Mouse (Mus musculus): ENCODE data around the gene Mrpl14.
A peak's percentile ranks its signal among the peaks of the same experiment; 100 is the strongest.

Gene Mrpl14

DNA sequence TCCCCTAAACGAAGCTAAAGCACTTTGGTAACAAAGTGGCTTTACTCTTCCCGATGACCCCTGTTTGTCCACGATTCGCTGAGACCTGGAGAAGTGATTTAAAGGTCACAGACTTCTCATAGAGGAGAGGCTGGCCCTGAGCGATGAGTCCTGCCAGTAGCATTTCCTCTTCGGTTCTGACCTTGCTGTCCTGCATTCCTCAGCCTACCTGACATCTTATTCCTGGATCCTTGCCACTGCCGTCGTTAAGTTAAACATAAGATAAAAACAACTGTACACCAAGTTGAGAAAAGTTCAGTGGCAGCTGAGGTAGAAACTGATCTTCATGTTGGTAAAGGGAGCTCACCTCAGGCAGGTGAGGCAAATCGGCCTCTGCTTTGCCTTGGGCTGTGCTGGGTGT is 3.0 kb downstream of the Mrpl14 start:
- DNase-seq (ENCODE audit: low spot score), result no peak

DNA sequence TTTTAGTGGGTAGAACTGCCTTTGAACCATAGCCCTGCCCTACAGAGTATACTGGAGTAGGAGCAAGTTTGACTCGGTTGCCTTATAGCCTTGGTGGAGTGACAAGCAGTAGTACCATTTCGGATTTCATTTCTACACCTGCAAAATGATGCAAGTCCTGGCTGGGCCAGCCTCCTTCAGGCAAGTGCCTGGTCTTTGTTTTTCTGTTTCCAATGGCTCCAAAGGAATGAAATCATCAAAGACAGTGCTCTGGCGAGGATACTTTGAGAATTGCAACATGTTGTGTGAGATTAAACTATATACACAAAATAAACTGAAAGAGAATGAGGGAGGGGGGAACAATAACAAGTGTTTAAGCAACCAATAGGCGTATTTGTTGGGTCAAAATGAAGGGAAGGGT is 3.9 kb downstream of the Mrpl14 start:
- no peak for DNase-seq (ENCODE audit: low spot score)

GRCm38 (mm10) chr17:45692159-45692558 is 6.0 kb downstream of the Mrpl14 start:
- DNase-seq (ENCODE audit: low spot score), result no peak

DNA sequence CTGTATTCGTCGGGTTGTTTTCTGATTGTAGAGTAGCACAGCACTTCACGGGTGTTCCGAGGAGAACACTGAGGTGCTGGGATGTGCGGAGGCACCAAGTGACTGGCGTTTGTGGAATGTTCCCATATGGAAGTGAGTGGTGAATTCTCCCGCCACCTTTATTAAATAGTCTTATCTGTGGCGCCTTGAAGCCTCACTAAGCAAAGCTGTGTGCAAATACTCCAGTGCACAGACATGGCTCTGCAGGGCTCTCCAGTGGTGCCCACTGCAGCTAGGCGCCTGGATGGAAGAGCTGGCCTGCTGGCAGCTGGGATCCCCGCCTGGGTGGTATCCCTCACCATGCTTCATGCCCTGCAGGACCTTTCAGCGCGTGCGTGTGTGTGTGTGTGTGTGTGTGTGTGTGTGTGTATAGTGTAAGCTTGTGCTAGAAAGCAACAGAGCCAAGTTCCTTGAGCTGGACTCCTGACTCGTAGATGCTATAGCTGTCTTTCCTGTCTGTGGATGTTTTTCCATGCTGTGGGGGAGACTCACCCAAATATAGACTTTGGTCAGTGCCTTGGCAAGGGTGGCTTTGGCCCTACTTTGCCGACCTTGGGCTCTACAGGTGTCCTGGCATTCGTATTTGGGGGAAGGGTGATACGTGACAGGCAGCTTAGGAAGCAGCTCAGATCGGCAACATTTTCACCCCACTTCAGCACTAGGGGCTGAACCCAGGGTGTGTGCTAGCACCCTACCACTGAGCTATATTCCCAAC is 7.9 kb downstream of the Mrpl14 start:
- DNase-seq (ENCODE audit: low spot score), result no peak

DNA sequence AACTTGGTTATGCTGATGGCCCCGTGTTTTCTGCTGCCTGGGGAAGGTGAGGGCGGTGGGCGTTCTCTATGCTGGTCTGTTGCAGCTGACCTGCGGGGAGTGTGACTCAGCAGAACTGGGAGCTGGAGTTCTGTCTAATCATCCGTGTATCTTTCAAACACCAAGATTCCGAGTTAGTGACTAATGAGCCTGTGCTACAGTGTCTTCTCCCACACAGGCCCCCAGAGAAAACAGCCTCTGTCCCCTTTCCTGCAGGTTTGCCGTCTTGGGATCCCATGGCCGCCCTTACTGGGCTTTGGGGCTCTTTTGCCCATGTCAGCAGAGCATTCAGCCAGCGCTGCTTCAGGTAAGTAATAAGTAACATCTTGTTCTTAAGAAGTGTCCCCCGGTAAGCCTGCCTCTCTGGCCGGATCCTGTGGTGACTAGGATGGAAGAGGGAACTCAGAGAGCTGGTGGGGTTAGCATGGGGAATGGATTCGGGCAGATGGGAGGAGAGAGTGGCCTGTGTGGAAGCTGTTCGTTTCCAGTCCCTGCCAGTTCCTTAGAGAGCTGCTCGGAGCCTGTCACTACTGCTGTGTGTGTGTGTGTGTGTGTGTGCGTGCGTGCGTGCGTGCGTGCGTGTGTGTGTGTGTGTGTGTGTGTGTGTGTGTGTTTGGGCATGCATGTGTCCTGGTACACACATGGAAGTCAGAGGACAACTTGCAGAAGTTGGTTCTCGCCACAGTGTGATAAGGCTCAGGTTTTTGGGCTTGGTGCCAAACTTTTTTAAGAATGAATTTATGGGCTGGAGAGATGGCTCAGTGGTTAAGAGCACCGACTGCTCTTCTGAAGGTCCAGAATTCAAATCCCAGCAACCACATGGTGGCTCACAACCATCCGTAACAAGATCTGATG is 9.4 kb downstream of the Mrpl14 start:
- no peak for DNase-seq (ENCODE audit: low spot score)

- DNase-seq (ENCODE audit: low spot score), result no peak
These were observed 10.9 kb downstream of the Mrpl14 start for GRCm38 (mm10) chr17:45696981-45697380.

- DNase-seq (ENCODE audit: low spot score), result no peak
These were observed 12.2 kb downstream of the Mrpl14 start for GRCm38 (mm10) chr17:45698368-45698767.

DNA sequence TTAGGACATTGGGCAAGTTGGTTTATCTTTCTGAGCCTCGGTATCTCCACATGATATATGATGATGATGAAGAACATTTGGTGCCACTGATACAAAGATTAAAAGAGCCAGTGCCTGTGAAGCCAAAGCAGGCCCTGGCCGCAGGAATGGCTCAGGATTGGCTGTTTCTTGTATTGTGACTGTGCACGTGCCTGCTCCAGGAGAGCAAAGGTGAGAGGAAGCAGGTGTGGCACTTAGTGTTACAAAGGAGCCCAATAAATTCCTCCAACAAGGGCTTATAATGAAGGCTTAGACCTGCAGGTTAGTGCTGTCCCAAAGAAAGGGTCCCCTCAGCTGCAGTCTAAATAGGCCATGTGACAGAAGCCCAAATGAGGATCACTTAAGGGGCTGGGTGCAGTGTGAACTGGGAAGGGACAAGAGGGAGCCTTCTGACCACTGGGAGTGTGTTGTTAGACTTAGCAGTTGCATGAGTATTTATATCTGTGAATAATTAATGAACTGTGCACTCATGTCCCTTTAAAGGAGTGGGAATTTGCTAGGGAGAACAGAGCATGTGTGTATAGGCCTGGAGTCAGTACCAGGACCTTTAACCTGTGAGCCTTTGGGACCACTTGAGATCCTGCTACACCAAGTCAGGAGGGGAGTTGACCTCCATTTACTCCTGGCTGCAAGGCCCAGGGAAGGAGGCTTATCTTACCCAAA is 13.1 kb downstream of the Mrpl14 start:
- no peak for DNase-seq (ENCODE audit: low spot score)

DNA sequence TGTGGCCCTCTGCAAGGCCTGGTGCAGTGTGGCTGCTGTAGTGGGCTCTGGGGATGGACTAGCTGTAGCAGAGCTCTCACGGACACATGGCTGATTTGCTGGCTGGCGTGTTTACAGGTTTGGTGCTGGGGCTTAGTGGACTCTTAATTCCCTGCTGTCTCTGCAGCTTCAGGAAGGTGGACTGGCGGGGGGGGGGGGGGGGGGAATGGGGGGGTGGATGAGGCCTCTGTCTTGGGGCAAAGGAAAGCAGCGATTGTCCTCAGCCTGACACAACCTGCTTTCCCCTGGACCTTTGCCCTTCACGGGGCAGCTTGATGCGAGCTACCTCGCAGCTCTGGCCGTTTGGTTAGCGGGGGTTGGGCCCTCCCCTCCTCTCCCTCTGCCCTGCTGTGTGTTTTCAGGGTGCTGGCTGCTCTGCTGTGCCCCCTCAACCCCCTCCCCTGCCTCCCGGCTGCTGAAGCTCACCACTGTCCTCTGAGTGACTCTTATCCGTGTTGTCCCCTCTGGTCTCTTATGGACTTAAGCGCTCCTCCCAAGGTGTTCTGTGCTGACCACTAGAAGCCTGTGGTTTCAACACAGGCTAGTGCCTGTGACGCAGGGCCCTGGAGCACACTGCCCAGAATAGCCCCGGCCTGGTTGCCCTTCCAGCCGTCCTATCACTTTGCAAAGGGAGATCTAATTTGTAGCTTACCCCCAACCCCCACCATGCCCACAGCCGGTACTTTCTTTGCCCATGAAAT is 14.5 kb downstream of the Mrpl14 start:
- no peak for DNase-seq (ENCODE audit: low spot score)

GRCm38 (mm10) chr17:45701236-45701591 is 15.1 kb downstream of the Mrpl14 start:
- no peak for DNase-seq (ENCODE audit: low spot score)

DNA sequence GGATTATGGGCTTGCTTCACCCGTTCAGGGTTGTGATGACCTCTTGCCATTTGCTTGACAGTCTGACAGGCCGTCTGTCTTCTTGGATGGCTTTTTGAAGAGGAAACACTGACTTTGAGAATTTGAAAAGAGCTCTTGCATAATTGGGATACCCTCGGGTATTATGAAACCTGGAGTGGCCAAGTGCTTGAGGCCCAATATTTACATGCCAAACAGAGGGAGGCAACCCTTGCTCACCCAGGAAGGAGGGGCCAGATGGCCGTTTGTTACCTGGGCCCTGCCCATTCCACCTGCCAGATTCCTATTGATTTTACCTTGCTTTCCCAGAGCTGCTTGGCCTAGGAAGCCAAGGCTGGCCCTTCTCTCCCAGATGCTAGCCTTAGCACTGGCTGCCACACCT is 16.1 kb downstream of the Mrpl14 start:
- no peak for DNase-seq (ENCODE audit: low spot score)

DNA sequence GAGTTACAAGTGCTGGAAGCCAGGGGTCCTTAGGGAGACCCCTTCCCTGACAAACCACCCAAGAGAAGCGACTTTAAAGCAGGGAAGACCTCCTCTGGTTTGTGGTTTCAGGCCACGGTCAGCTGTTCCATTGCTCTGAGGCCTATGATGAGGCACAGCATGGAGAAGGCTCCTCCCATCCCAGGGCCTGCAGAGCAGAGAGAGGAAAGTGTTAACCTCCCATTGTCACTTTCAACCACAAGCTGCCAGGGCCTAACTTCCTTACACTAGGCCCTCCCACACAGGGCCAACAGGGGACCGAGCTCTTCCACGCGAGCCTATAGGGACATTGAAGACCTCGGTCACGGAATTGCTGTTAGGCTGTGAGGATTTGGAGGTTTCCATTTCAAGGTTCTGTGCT is 17.1 kb downstream of the Mrpl14 start:
- no peak for DNase-seq (ENCODE audit: low spot score)

- no peak for DNase-seq (ENCODE audit: low spot score)
These were observed 20.7 kb downstream of the Mrpl14 start for GRCm38 (mm10) chr17:45706796-45707195.

- DNase-seq (ENCODE audit: low spot score), result no peak
These were observed 21.3 kb downstream of the Mrpl14 start for GRCm38 (mm10) chr17:45707376-45707775.

DNA sequence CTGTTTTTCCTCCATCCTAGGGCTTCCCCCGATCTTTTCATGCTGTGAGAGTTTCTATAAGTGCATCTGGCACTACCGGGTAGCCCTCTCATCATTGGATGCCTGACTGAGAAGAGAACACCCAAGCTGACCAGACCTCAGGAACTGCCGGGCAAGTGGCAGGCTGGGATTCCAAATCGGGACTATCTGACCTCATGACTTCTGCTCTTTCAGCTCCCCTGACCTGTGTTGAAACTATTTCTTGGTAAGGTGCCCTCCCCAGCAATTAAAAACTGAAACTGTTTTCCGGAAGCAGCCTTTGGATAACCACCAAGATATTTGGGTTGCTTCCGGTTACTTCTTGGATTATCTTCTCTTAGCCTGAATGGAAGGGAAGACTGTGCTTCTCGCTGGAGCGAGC is 22.1 kb downstream of the Mrpl14 start:
- DNase-seq (ENCODE audit: low spot score), result no peak

DNA sequence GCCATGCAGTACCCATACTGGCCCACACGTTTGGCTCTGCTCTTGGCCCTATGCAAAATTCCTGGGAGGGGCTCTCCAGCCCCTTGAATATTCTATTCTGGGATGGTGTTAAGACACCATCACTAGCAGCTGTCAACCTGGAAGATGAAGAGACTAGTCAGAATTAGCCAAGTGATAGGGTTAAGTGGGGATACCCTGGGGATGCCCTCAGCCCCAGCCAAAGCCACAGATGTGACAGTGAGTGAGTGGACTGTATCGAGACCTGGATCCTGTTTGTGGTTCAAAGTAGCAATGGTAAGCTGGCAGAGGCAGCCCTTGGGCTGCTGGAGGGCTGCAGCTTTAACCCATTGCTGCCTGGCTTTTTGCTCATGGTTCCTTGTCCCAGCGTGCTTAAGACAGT is 23.7 kb downstream of the Mrpl14 start:
- DNase-seq (ENCODE audit: low spot score), result no peak

- DNase-seq (ENCODE audit: low spot score), result no peak
These were observed 24.3 kb downstream of the Mrpl14 start for GRCm38 (mm10) chr17:45710407-45710806.

GRCm38 (mm10) chr17:45711525-45711924 is 25.4 kb downstream of the Mrpl14 start:
- DNase-seq (ENCODE audit: low spot score), result no peak

- peak; percentile 67 for DNase-seq (ENCODE audit: low spot score)
These were observed 32.2 kb downstream of the Mrpl14 start for GRCm38 (mm10) chr17:45718323-45718722.

DNA sequence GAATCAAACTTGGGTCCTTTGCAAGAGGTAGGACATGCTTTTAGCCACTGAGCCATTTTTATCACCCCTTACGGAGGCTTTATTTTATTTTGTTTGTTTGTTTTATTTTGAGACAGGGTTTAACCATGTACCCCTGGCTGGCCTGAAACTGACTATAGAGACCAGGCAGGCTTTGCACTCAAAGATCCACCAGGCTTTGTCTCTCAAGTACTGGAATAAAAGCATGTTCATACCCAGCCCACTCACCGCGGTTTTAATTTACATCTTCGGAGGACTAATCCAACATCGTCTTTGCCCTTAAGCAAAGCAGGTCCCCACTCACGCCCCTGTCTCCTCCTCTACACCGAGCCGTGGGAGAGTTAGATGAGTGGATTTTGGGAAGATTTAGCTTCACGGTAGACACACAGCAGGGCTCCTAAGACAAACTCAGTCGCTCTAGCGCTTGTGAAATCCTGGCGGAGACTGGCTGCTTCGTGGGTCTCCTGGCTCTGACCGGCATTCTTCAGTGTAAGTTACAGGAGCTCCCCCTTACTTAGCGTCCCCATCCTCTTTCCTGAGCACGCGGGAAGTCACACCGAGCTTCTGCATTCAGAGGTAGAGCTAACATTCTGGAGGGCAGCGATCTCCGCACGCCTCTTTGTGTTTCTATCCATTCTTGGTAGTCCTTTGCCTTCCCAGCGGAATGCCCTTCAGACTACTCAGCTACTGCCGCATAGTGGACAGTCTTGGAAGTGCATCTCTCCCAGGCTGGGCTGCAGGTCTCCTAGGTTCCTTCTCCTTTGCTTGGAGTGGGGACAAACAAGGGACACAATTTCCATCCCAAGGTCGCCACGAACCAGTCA is 37.8 kb downstream of the Mrpl14 start:
- peak; percentile 77 for DNase-seq (ENCODE audit: low spot score)

DNA sequence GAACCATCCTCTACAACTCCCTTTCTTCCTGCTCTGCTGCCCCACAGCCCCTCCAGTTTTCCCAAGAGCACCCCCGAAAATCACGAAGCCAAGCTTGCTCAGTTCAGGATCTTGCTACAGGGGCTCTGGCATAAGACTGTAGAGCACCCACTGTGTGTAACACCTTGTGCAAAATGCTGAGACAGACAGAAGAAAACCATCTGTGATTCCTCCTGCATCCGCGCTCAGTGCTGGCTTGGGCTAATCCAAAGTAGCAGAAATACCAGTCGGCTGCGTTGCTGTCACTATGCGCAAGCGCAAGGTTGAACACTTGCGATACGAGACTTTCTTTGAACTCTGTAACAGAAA is 38.4 kb downstream of the Mrpl14 start:
- DNase-seq (ENCODE audit: low spot score), result no peak
